Mouse (Mus musculus): ENCODE data around the gene Radil. TPM values are rescaled to one million over a fixed set of nuclear protein-coding genes. Genes with fewer than 3 reads are reported as not detected.
A peak's percentile ranks its signal among the peaks of the same experiment; 100 is the strongest.

Radil gene
- polyA plus RNA-seq, 1 experiment from 2014 or later, result 1.1 TPM

- no peaks in the 10 kb centered on the region for H3K9me3 ChIP-seq (ENCODE audit: control insufficient read depth, low read length)
- no peak overlapping the region for H3K4me3 ChIP-seq (ENCODE audit: low read depth, low read length)
- H3K4me1 ChIP-seq (replicated peaks; ENCODE audit: control insufficient read depth, insufficient read depth, low read length), result peaks cover 13% of the 10 kb centered on the region
- WGBS, result 11% methylated on average over 1 of the region's 1 CpGs
- H3K27me3 ChIP-seq (replicated peaks; ENCODE audit: control insufficient read depth, insufficient read depth, low read length), result no peaks in the 10 kb centered on the region
- ATAC-seq (replicated peaks; ENCODE audit: low FRiP score) (peak; percentile 64), DNase-seq (ENCODE audit: low spot score) (no peak)
- H3K4me2 ChIP-seq, result no peak overlapping the region
- peaks cover 33% of the 10 kb centered on the region for H3K36me3 ChIP-seq (ENCODE audit: control insufficient read depth, insufficient read depth, low read length)
- H3K9ac ChIP-seq (ENCODE audit: low read depth, low read length), result no peak overlapping the region
- H3K27ac ChIP-seq (ENCODE audit: low read depth, low read length), result no peak overlapping the region
These were observed 99.1 kb downstream of the Radil start for GRCm38 (mm10) chr5:142451759-142452158.

GRCm38 (mm10) chr5:142450846-142451245 lies 100.1 kb downstream of the Radil start:
- Histone ChIP-seq H3K36me3 (ENCODE audit: control insufficient read depth, insufficient read depth, low read length) (peaks cover 28% of the 10 kb centered on the region), H3K4me1 (replicated peaks; ENCODE audit: control insufficient read depth, insufficient read depth, low read length) (peaks cover 16% of the 10 kb centered on the region), H3K27ac (ENCODE audit: low read depth, low read length) (no peak overlapping the region), H3K9me3 (ENCODE audit: control insufficient read depth, low read length) (no peaks in the 10 kb centered on the region), H3K27me3 (replicated peaks; ENCODE audit: control insufficient read depth, insufficient read depth, low read length) (no peaks in the 10 kb centered on the region), H3K9ac (ENCODE audit: low read depth, low read length) (no peak overlapping the region), H3K4me3 (ENCODE audit: low read depth, low read length) (no peak overlapping the region), H3K4me2 (no peak overlapping the region)
- ATAC-seq (replicated peaks; ENCODE audit: low FRiP score), result no peak
- DNase-seq (ENCODE audit: low spot score), result no peak
- WGBS, result 95% methylated on average over 9 of the region's 9 CpGs

DNA sequence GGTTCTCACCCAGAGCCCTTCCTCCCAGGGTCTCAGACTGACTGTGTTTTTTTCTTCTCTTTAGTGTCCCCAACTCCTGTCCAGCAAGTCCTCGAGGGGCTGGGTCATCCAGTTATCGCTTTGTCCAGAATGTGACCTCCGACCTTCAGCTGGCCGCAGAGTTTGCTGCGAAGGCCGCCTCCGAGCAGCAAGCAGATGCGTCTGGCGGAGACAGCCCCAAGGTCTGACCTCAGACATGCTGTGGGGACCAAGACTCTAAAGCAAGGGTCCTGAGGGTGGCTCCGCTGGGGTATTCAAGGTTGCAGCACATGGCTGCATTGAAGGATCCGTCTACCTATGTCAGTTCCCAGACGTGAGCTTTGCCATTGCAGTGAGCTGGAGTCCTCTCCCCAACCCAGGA lies 102.3 kb downstream of the Radil start:
- ATAC-seq (replicated peaks; ENCODE audit: low FRiP score) (no peak), DNase-seq (ENCODE audit: low spot score) (no peak)
- H3K4me2 ChIP-seq, result no peak overlapping the region
- peaks cover 20% of the 10 kb centered on the region for H3K36me3 ChIP-seq (ENCODE audit: control insufficient read depth, insufficient read depth, low read length)
- H3K4me3 ChIP-seq (ENCODE audit: low read depth, low read length), result no peak overlapping the region
- H3K9me3 ChIP-seq (ENCODE audit: control insufficient read depth, low read length), result no peaks in the 10 kb centered on the region
- H3K27me3 ChIP-seq (replicated peaks; ENCODE audit: control insufficient read depth, insufficient read depth, low read length), result no peaks in the 10 kb centered on the region
- H3K9ac ChIP-seq (ENCODE audit: low read depth, low read length), result no peak overlapping the region
- H3K4me1 ChIP-seq (replicated peaks; ENCODE audit: control insufficient read depth, insufficient read depth, low read length), result peaks cover 37% of the 10 kb centered on the region
- WGBS, result 72% methylated on average over 12 of the region's 12 CpGs
- H3K27ac ChIP-seq (ENCODE audit: low read depth, low read length), result no peak overlapping the region

DNA sequence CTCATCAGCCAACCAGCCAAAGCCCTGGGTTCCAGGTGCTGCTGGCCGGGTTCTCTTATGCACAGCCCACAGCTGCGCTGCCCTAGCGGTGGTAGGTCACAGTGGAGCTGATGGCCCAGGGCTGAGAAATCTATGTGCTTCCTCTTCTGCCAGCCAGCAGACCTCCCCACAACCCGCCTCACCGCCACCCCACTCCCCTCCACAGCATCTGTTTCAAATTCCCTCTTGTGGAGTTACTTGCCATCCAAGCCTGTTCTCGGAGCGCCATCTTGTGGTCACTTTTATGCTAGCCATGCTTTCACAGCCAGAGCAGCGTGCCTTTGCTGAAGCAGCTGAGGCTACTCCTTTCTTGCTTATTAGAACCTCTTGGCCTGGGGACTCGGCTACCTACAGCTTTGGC lies 102.8 kb downstream of the Radil start:
- WGBS, result 13% methylated on average over 9 of the region's 9 CpGs
- Histone ChIP-seq H3K4me3 (ENCODE audit: low read depth, low read length) (no peak overlapping the region), H3K4me2 (no peak overlapping the region; the same call in 1 of the 2 replicates), H3K9me3 (ENCODE audit: control insufficient read depth, low read length) (no peaks in the 10 kb centered on the region), H3K27me3 (replicated peaks; ENCODE audit: control insufficient read depth, insufficient read depth, low read length) (no peaks in the 10 kb centered on the region), H3K36me3 (ENCODE audit: control insufficient read depth, insufficient read depth, low read length) (peaks cover 20% of the 10 kb centered on the region), H3K4me1 (replicated peaks; ENCODE audit: control insufficient read depth, insufficient read depth, low read length) (peaks cover 42% of the 10 kb centered on the region), H3K27ac (ENCODE audit: low read depth, low read length) (no peak overlapping the region; the same call in 1 of the 2 replicates), H3K9ac (ENCODE audit: low read depth, low read length) (no peak overlapping the region)
- ATAC-seq (replicated peaks; ENCODE audit: low FRiP score) (peak; percentile 32), DNase-seq (ENCODE audit: low spot score) (peak; percentile 88)

DNA sequence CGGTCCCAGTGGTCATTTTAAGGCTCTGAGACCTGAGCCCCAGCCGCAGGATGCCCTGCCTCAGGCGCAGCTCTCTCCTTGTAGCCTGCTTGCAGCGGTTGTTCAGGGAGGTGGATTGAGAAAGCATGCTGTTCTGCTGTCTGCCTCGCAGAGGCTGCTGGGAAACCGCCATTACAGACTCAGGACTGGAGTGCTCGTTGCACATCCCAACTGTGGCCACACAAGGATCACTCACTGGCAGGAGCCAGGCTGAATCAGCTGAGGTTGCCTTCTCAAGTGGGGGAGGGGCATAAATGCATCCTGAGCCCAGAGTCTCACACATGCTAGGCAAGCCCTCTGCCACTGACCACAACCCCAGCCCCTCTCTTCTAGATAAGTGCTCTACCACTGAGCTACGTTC lies 105.2 kb downstream of the Radil start:
- no peaks in the 10 kb centered on the region for H3K27me3 ChIP-seq (replicated peaks; ENCODE audit: control insufficient read depth, insufficient read depth, low read length)
- no peak overlapping the region for H3K4me2 ChIP-seq
- WGBS, result 52% methylated on average over 8 of the region's 8 CpGs
- H3K36me3 ChIP-seq (ENCODE audit: control insufficient read depth, insufficient read depth, low read length), result peaks cover 7% of the 10 kb centered on the region; the same call in 1 of the 2 replicates
- peaks cover 59% of the 10 kb centered on the region for H3K4me1 ChIP-seq (replicated peaks; ENCODE audit: control insufficient read depth, insufficient read depth, low read length)
- DNase-seq (ENCODE audit: low spot score), result no peak
- ATAC-seq (replicated peaks; ENCODE audit: low FRiP score), result no peak
- H3K4me3 ChIP-seq (ENCODE audit: low read depth, low read length), result no peak overlapping the region
- H3K9me3 ChIP-seq (ENCODE audit: control insufficient read depth, low read length), result no peaks in the 10 kb centered on the region
- H3K27ac ChIP-seq (ENCODE audit: low read depth, low read length), result peak overlapping the region; percentile 52; the same call in 1 of the 2 replicates
- peak overlapping the region; percentile 34; the same call in 1 of the 2 replicates for H3K9ac ChIP-seq (ENCODE audit: low read depth, low read length)

GRCm38 (mm10) chr5:142444791-142445531 lies 105.9 kb downstream of the Radil start:
- ATAC-seq (replicated peaks; ENCODE audit: low FRiP score), result peak; percentile 70
- H3K4me2 ChIP-seq, result 0 out of 2 replicates have a peak overlapping the region, but pooled peaks have one; percentile 10

DNA sequence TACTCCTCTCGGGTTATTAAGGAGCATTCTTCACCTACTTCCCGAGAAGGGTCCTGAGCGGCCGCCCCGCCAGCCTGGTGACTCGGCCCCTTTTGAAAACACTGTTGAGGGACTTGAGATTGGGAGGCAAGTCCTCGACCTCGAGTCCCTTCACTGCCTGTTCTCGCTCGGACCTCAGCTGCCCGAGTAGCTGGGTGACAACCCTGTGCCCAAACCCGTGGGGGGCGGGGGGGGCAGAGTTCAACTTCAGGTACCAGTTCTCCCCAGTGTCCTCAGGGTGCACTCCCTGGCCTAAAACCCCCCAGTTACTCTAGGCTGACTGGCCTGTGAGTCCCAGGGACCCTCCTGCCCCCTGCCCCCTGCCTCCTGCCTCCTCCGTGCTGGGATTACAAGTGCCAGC lies 106.9 kb downstream of the Radil start:
- Histone ChIP-seq H3K9ac (ENCODE audit: low read depth, low read length) (no peak overlapping the region), H3K4me2 (no peak overlapping the region; the same call in 1 of the 2 replicates), H3K27me3 (replicated peaks; ENCODE audit: control insufficient read depth, insufficient read depth, low read length) (no peaks in the 10 kb centered on the region), H3K9me3 (ENCODE audit: control insufficient read depth, low read length) (no peaks in the 10 kb centered on the region), H3K27ac (ENCODE audit: low read depth, low read length) (no peak overlapping the region), H3K4me3 (ENCODE audit: low read depth, low read length) (no peak overlapping the region), H3K36me3 (ENCODE audit: control insufficient read depth, insufficient read depth, low read length) (peaks cover 4% of the 10 kb centered on the region; the same call in 1 of the 2 replicates), H3K4me1 (replicated peaks; ENCODE audit: control insufficient read depth, insufficient read depth, low read length) (peaks cover 71% of the 10 kb centered on the region)
- DNase-seq (ENCODE audit: low spot score), result no peak
- ATAC-seq (replicated peaks; ENCODE audit: low FRiP score), result no peak
- 80% methylated on average over 14 of the region's 14 CpGs for WGBS

More at GRCm38 (mm10) chr5:142444791-142445531, 105.9 kb downstream of the Radil start:
- H3K9ac ChIP-seq (ENCODE audit: low read depth, low read length), result peak overlapping the region; percentile 20; the same call in 1 of the 2 replicates
- peaks cover 4% of the 10 kb centered on the region; the same call in 1 of the 2 replicates for H3K36me3 ChIP-seq (ENCODE audit: control insufficient read depth, insufficient read depth, low read length)
- no peak overlapping the region for H3K4me3 ChIP-seq (ENCODE audit: low read depth, low read length)
- peaks cover 62% of the 10 kb centered on the region for H3K4me1 ChIP-seq (replicated peaks; ENCODE audit: control insufficient read depth, insufficient read depth, low read length)
- H3K9me3 ChIP-seq (ENCODE audit: control insufficient read depth, low read length), result no peaks in the 10 kb centered on the region
- 58% methylated on average over 11 of the region's 11 CpGs for WGBS
- H3K27me3 ChIP-seq (replicated peaks; ENCODE audit: control insufficient read depth, insufficient read depth, low read length), result no peaks in the 10 kb centered on the region
- H3K27ac ChIP-seq (ENCODE audit: low read depth, low read length), result peak overlapping the region; percentile 52; the same call in 1 of the 2 replicates
- DNase-seq (ENCODE audit: low spot score), result no peak

DNA sequence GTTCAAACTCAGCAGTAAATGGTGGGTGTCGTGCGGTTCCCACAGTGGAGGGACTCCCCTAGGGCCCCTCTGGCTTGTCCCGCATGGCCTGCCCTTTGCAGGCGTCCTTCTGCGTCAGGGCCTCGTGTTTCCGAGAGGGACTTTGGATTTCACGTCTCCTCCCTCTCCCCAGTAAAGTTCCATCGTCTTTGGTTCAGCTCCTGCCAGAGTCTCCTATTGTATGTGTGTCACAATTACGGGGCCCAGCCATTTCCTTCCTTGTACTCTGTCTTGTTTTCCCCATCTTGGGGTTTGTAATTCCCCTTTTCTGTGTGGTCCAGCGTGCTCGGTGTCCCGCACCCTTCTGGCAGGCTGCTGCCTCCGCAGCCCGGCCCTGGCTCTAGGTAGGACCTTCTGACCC lies 107.4 kb downstream of the Radil start:
- H3K4me2 ChIP-seq, result no peak overlapping the region
- no peaks in the 10 kb centered on the region for H3K9me3 ChIP-seq (ENCODE audit: control insufficient read depth, low read length)
- peaks cover 69% of the 10 kb centered on the region for H3K4me1 ChIP-seq (replicated peaks; ENCODE audit: control insufficient read depth, insufficient read depth, low read length)
- H3K27me3 ChIP-seq (replicated peaks; ENCODE audit: control insufficient read depth, insufficient read depth, low read length), result no peaks in the 10 kb centered on the region
- H3K36me3 ChIP-seq (ENCODE audit: control insufficient read depth, insufficient read depth, low read length), result peaks cover 2% of the 10 kb centered on the region; the same call in 1 of the 2 replicates
- ATAC-seq (replicated peaks; ENCODE audit: low FRiP score) (no peak), DNase-seq (ENCODE audit: low spot score) (no peak)
- no peak overlapping the region for H3K9ac ChIP-seq (ENCODE audit: low read depth, low read length)
- 74% methylated on average over 15 of the region's 15 CpGs for WGBS
- no peak overlapping the region; the same call in 1 of the 2 replicates for H3K27ac ChIP-seq (ENCODE audit: low read depth, low read length)
- H3K4me3 ChIP-seq (ENCODE audit: low read depth, low read length), result no peak overlapping the region

- peaks cover 3% of the 10 kb centered on the region; the same call in 1 of the 2 replicates for H3K36me3 ChIP-seq (ENCODE audit: control insufficient read depth, insufficient read depth, low read length)
- DNase-seq (ENCODE audit: low spot score), result no peak
- no peak overlapping the region for H3K9ac ChIP-seq (ENCODE audit: low read depth, low read length)
- ATAC-seq (replicated peaks; ENCODE audit: low FRiP score), result no peak
- H3K9me3 ChIP-seq (ENCODE audit: control insufficient read depth, low read length), result no peaks in the 10 kb centered on the region
- no peaks in the 10 kb centered on the region for H3K27me3 ChIP-seq (replicated peaks; ENCODE audit: control insufficient read depth, insufficient read depth, low read length)
- H3K4me2 ChIP-seq, result peak overlapping the region; percentile 74
- H3K4me1 ChIP-seq (replicated peaks; ENCODE audit: control insufficient read depth, insufficient read depth, low read length), result peaks cover 59% of the 10 kb centered on the region
- peak overlapping the region; percentile 75 for H3K27ac ChIP-seq (ENCODE audit: low read depth, low read length)
- no peak overlapping the region for H3K4me3 ChIP-seq (ENCODE audit: low read depth, low read length)
- WGBS, result 77% methylated on average over 7 of the region's 7 CpGs
These were observed 108.9 kb downstream of the Radil start for GRCm38 (mm10) chr5:142442045-142442440.
